Mouse (Mus musculus): Measurements from ENCODE around the gene Tcf3. TPM values are rescaled to one million over a fixed set of nuclear protein-coding genes. Genes with fewer than 3 reads are reported as not detected.
A peak's percentile ranks its signal among the peaks of the same experiment; 100 is the strongest.

Tcf3 gene
- total and polyA plus RNA-seq, 2 experiments from 2014 or later = 24.8 to 91.1 TPM

GRCm38 (mm10) chr10:80454781-80455180 is 21.3 kb upstream of the Tcf3 start:
- no peaks in the 10 kb centered on the region for H3K36me3 ChIP-seq (ENCODE audit: insufficient read depth, low read length)
- no peaks in the 10 kb centered on the region for H3K9me3 ChIP-seq (ENCODE audit: low read length)
- no peak for DNase-seq (ENCODE audit: low spot score)
- TF ChIP-seq CTCF (IDR thresholded peaks at IDR 0.05) = no peak
- no peaks in the 10 kb centered on the region for H3K27me3 ChIP-seq (ENCODE audit: insufficient read depth, low read length)
- 89% methylated on average over 5 of the region's 5 CpGs for WGBS
- H3K9ac ChIP-seq (replicated peaks; ENCODE audit: low read length, poor library complexity, severe bottlenecking) = no peak overlapping the region
- H3K27ac ChIP-seq (ENCODE audit: low read depth, low read length) = no peak overlapping the region
- no peak overlapping the region for H3K4me3 ChIP-seq (ENCODE audit: low read depth, low read length)
- no peak for ATAC-seq (ENCODE audit: low FRiP score)
- H3K4me1 ChIP-seq (ENCODE audit: insufficient read depth, low read length) = no peaks in the 10 kb centered on the region
- H3K4me2 ChIP-seq (ENCODE audit: low read depth, low read length, poor library complexity, severe bottlenecking) = no peak overlapping the region

- H3K4me3 ChIP-seq (ENCODE audit: low read depth, low read length) = no peak overlapping the region
- H3K27ac ChIP-seq (ENCODE audit: low read depth, low read length) = no peak overlapping the region
- DNase-seq (ENCODE audit: low spot score) (no peak), ATAC-seq (ENCODE audit: low FRiP score) (no peak)
- 79% methylated on average over 10 of the region's 10 CpGs for WGBS
- no peaks in the 10 kb centered on the region for H3K36me3 ChIP-seq (ENCODE audit: insufficient read depth, low read length)
- H3K4me1 ChIP-seq (ENCODE audit: insufficient read depth, low read length) = no peaks in the 10 kb centered on the region
- H3K9me3 ChIP-seq (ENCODE audit: low read length) = no peaks in the 10 kb centered on the region
- H3K9ac ChIP-seq (replicated peaks; ENCODE audit: low read length, poor library complexity, severe bottlenecking) = no peak overlapping the region
- no peak overlapping the region for H3K4me2 ChIP-seq (ENCODE audit: low read depth, low read length, poor library complexity, severe bottlenecking)
- no peak for TF ChIP-seq CTCF (IDR thresholded peaks at IDR 0.05)
- no peaks in the 10 kb centered on the region for H3K27me3 ChIP-seq (ENCODE audit: insufficient read depth, low read length)
Observed at GRCm38 (mm10) chr10:80453601-80454000, 20.2 kb upstream of the Tcf3 start.

- H3K27ac ChIP-seq (ENCODE audit: low read depth, low read length) = no peak overlapping the region
- H3K9me3 ChIP-seq (ENCODE audit: low read length) = no peaks in the 10 kb centered on the region
- no peaks in the 10 kb centered on the region for H3K4me1 ChIP-seq (ENCODE audit: insufficient read depth, low read length)
- no peak for DNase-seq (ENCODE audit: low spot score)
- 11% methylated on average over 6 of the region's 6 CpGs for WGBS
- H3K9ac ChIP-seq (replicated peaks; ENCODE audit: low read length, poor library complexity, severe bottlenecking) = no peak overlapping the region
- no peak for ATAC-seq (ENCODE audit: low FRiP score)
- H3K36me3 ChIP-seq (ENCODE audit: insufficient read depth, low read length) = no peaks in the 10 kb centered on the region
- no peak overlapping the region for H3K4me3 ChIP-seq (ENCODE audit: low read depth, low read length)
- H3K4me2 ChIP-seq (ENCODE audit: low read depth, low read length, poor library complexity, severe bottlenecking) = no peak overlapping the region
- H3K27me3 ChIP-seq (ENCODE audit: insufficient read depth, low read length) = peaks cover 6% of the 10 kb centered on the region; the same call in 1 of the 2 replicates
- no peak for TF ChIP-seq CTCF (IDR thresholded peaks at IDR 0.05)
Observed at GRCm38 (mm10) chr10:80450599-80450998, 17.2 kb upstream of the Tcf3 start.

- TF ChIP-seq CTCF (IDR thresholded peaks at IDR 0.05) = peak; percentile 100
- Histone ChIP-seq H3K4me1 (ENCODE audit: insufficient read depth, low read length) (no peaks in the 10 kb centered on the region), H3K36me3 (ENCODE audit: insufficient read depth, low read length) (no peaks in the 10 kb centered on the region), H3K27me3 (ENCODE audit: insufficient read depth, low read length) (peaks cover 6% of the 10 kb centered on the region; the same call in 1 of the 2 replicates), H3K27ac (ENCODE audit: low read depth, low read length) (no peak overlapping the region), H3K9me3 (ENCODE audit: low read length) (no peaks in the 10 kb centered on the region), H3K4me3 (ENCODE audit: low read depth, low read length) (0 out of 2 replicates have a peak overlapping the region, but pooled peaks have one; percentile 10), H3K9ac (replicated peaks; ENCODE audit: low read length, poor library complexity, severe bottlenecking) (no peak overlapping the region), H3K4me2 (ENCODE audit: low read depth, low read length, poor library complexity, severe bottlenecking) (peak overlapping the region; percentile 36)
- peak; percentile 82 for ATAC-seq (ENCODE audit: low FRiP score)
- WGBS = 8% methylated on average over 26 of the region's 26 CpGs
- DNase-seq (ENCODE audit: low spot score) = peak; percentile 89
Observed at GRCm38 (mm10) chr10:80445898-80446601, 12.6 kb upstream of the Tcf3 start.

GRCm38 (mm10) chr10:80445052-80445451 is 11.6 kb upstream of the Tcf3 start:
- TF ChIP-seq CTCF (IDR thresholded peaks at IDR 0.05) = no peak
- H3K9me3 ChIP-seq (ENCODE audit: low read length) = no peaks in the 10 kb centered on the region
- H3K4me2 ChIP-seq (ENCODE audit: low read depth, low read length, poor library complexity, severe bottlenecking) = no peak overlapping the region
- H3K9ac ChIP-seq (replicated peaks; ENCODE audit: low read length, poor library complexity, severe bottlenecking) = no peak overlapping the region
- DNase-seq (ENCODE audit: low spot score) (no peak), ATAC-seq (ENCODE audit: low FRiP score) (no peak)
- H3K4me3 ChIP-seq (ENCODE audit: low read depth, low read length) = no peak overlapping the region
- H3K36me3 ChIP-seq (ENCODE audit: insufficient read depth, low read length) = no peaks in the 10 kb centered on the region
- H3K27ac ChIP-seq (ENCODE audit: low read depth, low read length) = no peak overlapping the region
- no peaks in the 10 kb centered on the region for H3K4me1 ChIP-seq (ENCODE audit: insufficient read depth, low read length)
- H3K27me3 ChIP-seq (ENCODE audit: insufficient read depth, low read length) = peaks cover 6% of the 10 kb centered on the region; the same call in 1 of the 2 replicates
- 43% methylated on average over 1 of the region's 1 CpGs for WGBS

GRCm38 (mm10) chr10:80444339-80445045 is 11.0 kb upstream of the Tcf3 start:
- WGBS = 46% methylated on average over 5 of the region's 5 CpGs
- no peak overlapping the region for H3K4me2 ChIP-seq (ENCODE audit: low read depth, low read length, poor library complexity, severe bottlenecking)
- no peaks in the 10 kb centered on the region for H3K4me1 ChIP-seq (ENCODE audit: insufficient read depth, low read length)
- no peak for ATAC-seq (ENCODE audit: low FRiP score)
- no peak for TF ChIP-seq CTCF (IDR thresholded peaks at IDR 0.05)
- no peaks in the 10 kb centered on the region for H3K36me3 ChIP-seq (ENCODE audit: insufficient read depth, low read length)
- no peaks in the 10 kb centered on the region for H3K9me3 ChIP-seq (ENCODE audit: low read length)
- H3K9ac ChIP-seq (replicated peaks; ENCODE audit: low read length, poor library complexity, severe bottlenecking) = no peak overlapping the region
- H3K4me3 ChIP-seq (ENCODE audit: low read depth, low read length) = no peak overlapping the region
- no peak overlapping the region for H3K27ac ChIP-seq (ENCODE audit: low read depth, low read length)
- DNase-seq (ENCODE audit: low spot score) = peak; percentile 32
- peaks cover 6% of the 10 kb centered on the region; the same call in 1 of the 2 replicates for H3K27me3 ChIP-seq (ENCODE audit: insufficient read depth, low read length)

Measured in midbrain, postnatal 0 days (tissue).